Mouse (Mus musculus) embryo, embryonic 10.5 days (tissue): ENCODE measurements around the gene Podn.
"Not testable (repeated sequence)": the region's sequence is repeated elsewhere in the genome, so short reads cannot be mapped to it uniquely, and the experiment has no call there.

Experiments used
- DNase-seq: peaks from one replicate; pipeline ENCODE4 v3.0.0-alpha.2; 2015; ENCODE audit warnings: low spot score

Podn gene

DNA sequence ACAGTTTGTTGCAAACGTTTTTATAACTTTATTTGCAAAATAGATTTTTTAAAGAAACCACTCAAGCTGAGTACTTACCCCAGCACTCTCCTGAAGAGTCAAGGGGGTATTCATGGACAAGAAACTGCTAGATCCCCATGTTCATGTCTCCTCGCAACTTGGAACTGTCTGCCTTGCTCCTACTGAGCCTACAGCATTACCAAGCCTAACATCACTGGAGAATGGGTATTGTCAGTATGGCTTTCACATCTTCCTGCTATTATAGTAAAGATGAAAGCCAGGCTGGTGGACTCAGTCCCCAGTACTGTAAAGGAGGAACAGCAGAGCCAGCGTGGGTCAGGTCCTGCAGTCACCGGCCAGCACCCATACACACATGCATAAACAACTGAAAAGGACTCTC, at the start of gene Podn:
Gene Podn, minus strand, starts transcription at position 101 of the 400 bp plus-strand sequence.
- no peak for DNase-seq

DNA sequence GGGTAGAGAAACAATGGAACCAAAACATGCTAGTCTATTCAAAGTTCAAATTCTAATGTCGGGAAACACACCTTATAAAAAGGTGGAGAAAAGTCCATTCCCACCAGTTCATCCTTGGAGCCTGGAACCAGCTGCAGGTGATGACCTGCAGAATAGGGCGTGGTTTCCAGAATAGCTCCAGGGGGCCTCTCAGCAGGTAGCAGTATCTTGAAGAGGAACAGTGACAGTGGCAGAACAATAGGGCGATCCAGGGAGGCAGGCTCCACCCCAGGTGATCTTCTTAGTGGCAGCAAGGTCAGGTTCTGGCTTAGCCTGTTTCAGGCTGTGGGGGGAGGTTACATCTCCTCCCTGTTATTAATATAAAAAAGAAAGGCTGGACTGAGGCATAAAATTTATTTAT, 49.3 kb upstream of the Podn start:
- DNase-seq = not testable (repeated sequence)

DNA sequence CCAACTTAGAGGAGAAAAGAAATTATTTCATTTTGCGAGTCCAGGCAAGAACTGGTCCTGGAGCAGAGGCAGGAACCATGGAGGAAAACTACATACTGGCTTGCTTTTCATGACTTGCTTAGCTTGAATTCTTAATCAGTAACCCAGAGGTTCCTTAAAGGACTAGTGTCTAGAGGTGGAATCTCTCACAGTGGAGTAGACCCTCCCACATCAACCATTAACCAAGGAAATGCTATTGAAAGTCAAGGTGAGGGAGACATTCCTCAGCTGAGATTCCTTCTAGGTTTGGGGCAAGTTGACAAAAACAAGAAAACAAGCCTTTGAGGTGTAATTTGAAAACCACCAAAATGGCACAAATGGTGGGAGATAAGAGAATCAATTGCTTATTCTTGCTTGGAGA, 48.6 kb upstream of the Podn start, which contains the start of gene Scp2:
Gene Scp2, minus strand, starts transcription at position 119 of the 400 bp plus-strand sequence.
- no peak for DNase-seq

DNA sequence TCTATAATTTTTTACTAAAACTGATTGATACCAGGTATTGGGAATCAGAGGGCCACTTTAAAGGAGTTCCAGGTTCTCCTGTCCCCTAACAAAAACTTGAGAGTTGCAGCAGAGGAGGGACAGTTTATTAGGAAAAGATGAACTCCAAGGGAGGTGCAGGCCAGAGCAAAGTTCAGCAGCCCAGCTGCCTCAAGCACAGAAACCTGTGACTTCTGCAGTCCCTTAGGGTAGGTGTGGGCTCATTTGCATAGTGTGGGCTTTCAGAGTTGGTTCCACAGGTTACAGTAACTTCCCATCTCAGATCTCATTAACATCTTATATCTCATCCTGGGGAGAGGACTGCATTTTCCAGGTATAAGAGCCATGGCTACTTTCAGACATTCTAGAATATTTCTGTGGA, 47.5 kb upstream of the Podn start:
- DNase-seq = no peak

DNA sequence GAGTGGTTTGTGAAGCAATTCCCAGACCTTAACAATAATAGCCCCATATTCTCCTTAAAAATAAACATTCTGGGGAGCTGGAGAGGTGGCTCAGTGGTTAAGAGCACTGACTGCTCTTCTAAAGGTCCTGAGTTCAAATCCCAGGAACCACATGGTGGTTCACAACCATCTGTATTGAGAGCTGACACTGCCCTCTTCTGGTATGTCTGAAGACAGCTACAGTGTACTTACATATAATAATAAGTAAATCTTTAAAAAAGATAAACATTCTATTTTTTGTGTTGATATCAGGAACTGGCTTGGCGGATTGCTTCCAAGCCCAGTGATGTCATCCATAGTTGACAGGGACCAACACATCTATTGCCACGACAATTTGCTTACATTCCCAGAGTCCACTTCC, 46.9 kb upstream of the Podn start:
- DNase-seq = not testable (repeated sequence)

DNA sequence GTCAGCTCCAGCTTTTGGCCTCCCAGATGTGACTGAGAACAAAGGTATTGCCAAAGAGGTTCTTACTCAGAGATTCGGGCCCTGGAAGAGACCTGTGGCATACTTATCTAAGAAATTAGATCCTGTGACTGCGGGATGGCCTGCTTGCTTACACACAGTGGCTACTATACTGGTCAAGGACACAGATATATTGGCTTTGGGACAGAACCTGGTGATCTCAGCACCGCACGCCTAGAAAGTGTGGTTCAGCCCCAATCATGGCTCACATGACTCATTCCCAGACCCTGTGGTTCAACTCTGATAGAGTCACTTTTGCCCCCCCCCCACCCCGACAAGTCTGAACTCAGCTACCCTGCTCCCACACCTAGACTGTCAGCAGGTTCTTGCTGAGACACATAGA, 40.7 kb upstream of the Podn start:
- DNase-seq = no peak

DNA sequence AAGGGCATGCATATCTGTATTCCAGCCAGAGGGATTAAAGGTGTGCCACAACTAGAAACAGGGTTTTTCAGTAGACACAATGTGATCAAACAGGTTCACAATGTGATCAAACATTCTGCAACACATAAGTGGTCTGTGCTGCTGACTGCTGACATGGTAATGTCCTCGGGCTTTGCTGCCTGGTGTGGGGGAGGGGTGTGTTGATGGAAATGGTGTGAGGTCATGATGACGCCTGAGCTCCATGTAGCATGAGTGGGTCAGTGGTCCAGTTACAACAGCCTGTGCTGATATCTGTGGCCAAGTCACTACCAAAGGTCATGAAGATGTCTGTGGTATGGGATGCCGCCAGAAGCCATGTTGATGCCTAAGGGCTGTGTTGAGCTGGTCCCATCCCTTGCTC, 34.2 kb upstream of the Podn start:
- DNase-seq = no peak

DNA sequence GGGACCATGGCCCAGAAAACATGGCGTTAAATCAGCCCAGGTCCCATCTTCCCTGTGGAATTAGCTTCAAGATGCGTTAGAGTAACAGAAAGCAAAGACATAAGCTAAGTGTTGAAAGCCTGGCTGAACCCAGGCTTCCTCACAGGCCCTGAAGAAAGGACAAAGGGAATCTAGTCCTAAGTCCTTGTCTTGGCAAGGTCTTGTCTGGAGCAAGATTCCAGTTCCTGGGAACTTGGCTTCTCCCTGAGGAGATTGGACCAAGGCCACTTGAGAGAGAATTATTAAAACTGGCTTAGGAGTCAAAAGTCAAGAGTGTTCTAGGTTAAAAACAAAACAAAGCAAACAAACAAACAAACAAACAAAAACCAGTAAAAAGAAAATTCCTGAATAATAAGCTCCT, 32.1 kb upstream of the Podn start:
- no peak for DNase-seq

DNA sequence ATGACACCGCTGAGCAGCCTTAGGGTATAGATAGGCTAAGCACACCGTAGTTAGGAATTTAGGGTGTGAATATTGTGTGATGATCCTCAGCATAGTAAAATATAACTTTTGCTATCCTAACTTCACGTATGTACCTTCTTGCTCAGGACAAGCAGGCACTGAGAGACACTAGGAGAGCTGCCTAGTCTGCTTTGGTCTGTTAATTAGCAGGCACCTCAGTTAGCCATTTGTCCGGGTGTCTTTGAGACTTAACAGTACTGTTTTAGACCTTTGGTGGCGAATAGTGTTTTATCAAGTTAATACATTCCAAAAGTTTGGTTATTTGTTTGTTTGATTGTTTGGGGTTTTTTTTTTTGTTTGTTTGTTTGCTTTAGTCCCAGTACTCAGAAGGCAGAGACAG, 31.3 kb upstream of the Podn start:
- no peak for DNase-seq

DNA sequence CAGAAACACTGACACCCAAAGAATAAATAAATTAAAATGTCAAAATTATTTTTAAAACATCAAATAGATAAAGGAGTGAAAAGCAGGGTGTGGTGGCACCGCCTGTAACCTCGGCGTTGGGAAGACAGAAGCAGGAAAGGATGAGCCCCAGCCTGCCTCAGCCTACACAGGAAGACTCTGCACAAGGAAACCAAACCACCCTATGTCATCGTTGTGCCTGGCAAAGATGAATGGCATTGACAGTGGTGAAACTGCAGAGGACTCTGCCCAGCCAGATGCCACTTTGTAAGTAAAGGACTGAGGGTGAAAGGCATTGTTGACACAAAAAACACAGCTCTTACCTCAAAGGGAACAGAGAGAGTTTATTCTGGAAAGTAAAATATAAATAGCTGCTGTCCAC, 30.0 kb upstream of the Podn start:
- no peak for DNase-seq

DNA sequence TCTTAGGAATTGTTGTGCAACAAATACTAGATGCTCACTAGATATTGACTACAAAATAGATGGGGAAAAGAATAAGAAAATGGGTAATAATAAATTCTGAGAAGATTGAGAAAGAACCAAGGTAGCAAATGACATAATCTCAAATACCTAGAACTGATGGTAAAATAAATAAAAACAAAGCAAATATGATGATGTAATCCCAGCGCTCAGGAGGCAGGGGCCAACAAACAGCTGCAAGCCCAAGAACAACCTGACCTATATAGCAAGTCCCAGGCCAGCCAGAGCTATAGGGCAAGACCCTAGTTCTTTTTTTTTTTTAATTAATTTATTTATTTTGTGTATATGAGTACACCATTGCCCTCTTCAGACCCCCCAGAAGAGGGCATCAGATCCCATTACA, 27.9 kb upstream of the Podn start:
- DNase-seq = no peak

DNA sequence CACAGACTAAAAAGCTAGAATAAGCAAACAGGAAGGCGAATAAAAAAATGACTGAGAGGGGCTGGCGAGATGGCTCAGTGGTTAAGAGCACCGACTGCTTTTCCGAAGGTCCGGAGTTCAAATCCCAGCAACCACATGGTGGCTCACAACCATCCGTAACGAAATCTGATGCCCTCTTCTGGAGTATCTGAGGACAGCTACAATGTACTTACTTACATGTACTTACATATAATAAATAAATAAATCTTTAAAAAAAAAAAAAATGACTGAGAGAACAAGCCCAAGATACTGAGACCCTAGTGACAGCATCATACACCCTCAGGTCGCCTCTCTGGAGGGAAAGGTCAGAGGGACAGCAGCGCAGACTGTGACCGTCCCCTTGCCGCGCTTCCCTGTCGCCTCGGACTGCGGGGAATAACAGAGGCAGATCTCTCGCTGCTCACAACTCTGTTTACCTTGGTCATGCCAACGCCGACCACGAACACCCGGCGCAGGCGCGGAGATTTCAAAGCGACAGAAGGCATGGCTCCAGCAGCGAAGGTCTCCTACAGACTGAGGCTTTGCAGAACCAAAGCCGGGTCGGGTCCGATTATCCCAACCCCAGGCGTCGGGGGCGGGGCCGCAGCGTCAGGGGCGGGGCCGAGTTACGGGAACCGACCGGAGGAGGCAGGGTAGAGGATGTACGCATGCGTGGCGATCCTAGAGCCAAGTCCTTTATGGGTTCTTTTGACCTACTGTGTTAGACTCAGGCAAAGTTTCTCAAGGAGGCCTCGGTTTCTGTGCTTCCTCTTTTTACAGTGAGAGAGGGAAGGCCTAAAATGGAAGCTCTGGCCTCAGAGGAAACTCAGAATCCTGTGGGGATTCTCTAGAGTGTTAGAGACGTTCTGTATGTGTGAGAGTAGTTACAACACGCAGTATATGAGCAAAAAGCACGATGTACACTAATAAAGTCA, 22.0 kb upstream of the Podn start:
- DNase-seq = peak; percentile 93

DNA sequence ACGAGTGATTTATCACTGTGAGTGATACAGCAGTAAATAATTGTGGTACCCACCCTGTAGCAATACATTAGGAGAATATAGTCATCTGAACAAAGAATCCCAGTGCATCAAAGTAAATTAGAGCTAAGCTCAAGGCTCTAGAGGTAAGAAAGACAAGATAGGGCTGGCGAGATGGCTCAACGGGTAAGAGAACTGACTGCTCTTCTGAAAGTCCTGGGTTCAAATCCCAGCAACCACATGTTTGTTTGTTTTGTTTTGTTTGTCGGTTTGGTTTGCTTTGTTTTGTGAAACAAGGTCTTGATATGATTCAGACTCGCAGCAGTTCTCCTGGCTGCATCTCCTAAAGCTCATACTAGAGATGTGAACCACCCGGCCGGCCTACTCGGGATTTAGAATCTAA, 21.2 kb upstream of the Podn start:
- no peak for DNase-seq

DNA sequence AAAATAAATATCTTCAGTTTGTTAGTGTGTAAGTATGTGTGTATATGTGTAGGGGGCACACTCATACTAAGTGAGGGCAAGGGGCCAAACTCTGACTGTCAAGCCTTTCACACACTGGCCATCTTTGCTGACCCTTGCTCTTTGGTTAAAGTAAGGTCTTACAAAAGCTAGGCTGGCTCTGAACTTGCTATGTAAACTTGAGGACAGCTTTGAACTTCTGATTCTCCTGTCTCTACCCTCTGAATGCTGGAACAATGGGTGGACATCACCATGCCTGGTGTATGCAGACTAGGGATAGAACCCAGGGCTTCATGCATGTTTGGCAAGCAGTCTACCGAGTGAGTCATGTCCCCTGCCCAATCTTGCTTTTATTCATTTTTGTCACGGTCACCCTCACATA, 20.2 kb upstream of the Podn start:
- DNase-seq = no peak

DNA sequence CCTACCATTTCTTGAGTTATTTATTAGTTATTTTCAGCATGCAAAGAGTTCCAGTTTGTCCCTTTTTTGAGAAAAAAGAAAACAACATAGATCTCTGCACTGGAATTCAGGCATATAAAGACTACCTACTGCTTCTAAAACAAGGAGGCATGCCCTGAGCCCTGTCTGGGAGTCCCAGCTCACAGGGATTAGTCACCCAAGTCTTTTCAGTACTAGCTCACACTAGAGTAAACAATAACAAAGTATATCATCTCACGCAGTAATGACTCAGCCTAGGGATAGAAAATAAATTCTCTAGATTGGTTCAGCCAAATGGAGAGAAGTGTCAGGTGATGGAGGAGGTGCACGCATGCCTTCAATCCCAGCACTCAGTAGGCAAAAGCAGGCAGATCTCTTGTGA, 14.5 kb upstream of the Podn start:
- no peak for DNase-seq

DNA sequence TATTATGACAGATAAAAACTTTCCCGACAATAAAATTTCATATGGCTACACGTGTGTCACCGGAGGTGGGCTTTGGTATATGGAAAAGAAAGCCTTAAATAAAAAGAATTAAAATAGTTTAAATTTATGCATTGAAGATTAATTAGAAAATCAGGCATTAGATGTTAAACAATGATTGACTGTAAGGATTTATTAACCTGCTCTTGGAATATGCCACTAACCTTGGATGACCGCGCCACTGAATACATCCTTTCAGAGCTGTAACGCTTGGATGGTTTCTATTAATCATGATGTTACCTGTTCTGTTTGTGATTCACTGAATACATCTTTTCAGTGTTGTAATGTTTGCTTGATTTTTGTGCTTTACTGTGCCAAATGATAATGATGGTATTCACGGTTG, 13.5 kb upstream of the Podn start:
- DNase-seq = no peak

DNA sequence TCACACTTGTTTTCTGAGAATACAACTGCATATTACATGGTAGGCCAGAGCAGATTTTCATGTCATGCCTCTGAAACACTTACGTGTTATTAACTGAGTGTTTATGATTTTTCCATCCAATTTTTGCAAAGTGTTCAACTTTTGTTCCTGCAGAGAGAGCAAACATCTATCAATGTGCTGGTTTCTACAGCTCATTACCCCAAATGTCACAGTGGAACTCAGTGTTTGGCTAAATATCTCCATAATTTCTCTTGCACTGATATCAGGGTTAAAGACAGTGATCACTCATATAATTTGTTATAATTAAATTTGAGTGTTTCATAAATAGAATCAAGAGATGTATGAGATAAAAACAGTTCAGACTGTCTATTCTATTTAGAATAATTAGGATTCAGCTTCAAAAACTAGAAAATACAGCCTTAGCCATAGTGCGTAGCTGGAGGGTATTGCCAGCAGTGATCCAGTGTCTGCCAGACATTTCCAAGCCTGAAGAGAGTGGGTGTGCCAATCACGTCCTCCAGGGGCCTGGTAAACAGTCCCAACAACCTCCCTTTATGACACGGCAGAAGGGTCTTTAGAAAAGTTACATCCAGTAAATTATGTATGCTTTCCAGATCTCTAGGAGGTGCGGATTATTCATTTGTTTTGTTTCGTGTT, 3.4 kb downstream of the Podn start:
- no peak for DNase-seq

DNA sequence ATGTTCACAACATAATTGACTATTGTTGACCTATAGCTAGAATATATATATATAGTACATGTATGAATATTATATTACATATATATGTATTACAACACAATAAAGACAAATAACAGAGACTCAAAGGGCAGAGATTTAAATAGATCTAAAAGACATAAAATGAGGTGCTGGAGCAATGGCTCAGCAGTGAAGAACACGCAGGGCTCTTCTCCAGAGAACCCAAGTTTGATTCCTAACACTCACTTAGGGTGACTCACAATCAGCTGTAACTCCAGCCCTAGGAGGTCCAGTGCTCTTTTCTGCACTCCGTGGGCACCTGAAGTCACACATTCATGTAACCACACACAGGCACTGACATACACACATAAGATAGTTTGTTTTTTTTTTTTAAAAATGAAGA, 12.3 kb downstream of the Podn start:
- no peak for DNase-seq

DNA sequence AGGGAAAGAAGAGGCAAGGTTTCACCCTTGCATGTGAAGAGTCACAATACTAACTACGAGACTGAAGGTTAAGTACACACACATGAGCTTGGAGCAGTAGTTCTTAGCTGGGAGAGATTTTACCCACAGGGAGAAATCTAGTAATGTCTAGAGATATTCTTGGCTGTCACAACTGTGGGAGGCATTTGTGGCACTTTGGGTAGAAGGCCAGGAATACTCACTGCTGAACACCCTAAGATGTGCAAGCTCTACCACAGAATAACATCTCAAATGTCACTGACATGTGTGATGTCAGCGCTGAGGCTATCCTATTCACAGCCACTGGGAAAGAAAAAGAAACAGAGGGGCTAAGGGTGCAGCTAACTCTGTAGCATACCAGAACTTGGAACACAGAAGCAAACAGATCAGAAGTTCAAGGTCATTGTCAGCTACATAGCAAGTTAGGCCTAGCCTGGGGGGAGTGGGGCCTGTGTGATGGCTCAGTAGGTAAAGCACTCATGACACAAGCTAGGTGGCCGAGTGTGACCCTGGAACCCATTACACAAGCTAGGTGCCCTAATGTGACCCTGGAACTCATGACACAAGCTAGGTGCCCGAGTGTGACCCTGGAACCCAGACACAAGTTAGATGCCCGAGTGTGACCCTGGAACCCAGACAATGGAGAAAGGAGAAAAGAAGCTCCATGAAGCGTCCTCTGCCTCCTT, 13.1 kb downstream of the Podn start:
- no peak for DNase-seq

DNA sequence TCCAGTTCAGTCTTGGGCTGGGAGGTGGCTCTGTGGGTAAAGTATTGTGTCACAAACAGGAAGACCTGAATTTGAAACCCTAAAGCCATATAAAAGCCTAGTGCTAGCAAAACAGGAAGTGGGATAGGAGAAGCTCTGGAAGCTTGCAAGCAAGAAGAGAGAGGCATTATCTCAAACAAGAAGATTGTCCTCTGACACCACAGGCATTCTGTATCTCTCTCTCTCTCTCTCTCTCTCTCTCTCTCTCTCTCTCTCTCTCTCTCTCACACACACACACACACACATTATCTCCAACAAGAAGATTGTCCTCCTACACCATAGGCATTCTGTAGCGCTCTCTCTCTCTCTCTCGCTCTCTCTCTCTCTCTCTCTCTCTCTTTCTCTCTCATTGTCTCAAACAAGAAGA, 13.8 kb downstream of the Podn start:
- DNase-seq = no peak

DNA sequence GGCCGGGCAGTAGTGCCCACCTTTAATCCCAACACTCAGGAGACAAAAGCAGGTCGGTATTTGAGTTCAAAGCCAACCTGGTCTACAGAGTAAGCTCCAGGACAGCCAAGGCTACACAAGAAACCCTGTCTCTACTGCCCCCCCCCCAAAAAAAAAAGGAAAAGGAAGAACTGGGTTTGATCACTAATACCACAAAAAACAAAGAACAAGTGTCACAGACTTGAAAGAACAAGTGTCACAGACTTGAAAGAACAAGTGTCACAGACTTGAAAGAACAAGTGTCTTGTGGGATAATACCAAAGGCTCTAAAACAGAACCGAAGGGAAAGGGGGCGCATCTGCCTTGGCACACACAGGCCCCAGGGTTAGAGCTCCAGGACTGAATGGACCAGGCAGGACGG, 15.4 kb downstream of the Podn start:
- no peak for DNase-seq

DNA sequence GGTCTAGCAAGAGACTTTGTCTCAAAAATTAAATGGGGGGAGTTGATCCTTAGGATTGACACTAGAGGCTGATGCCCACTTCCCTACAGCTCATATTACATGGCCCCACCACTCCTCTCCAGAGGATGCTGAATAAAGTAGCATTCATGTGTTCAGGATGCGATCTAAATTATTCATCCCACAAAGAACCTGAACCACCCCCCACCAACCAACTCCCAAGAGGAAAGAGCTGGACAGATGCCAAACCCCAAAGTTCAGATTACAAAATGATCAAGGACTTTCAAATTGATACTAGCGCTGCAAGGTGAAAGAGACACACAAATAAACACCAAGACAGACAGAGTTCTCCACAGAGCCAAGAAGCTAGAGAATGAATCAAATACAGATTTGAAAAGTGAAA, 16.5 kb downstream of the Podn start:
- DNase-seq = no peak

DNA sequence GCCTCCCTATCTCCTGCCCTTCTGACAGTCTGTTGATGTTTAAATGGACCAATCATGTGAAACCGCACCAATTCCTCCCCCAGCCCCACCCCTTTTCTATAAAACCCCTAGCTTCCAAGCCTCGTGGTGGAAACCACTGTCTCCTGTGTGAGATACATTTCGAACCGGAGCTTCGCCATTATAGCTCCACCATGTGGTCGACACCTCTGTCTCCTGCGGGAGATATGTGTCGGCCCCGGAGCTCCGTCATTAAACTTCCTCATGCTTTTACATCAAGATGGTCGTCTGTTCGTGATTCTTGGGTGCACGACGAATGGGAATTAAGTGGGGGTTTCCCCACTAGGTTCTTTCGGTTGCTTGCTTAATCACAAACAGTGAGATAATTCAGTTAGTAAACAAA, 17.1 kb downstream of the Podn start:
- not testable (repeated sequence) for DNase-seq
